Mouse (Mus musculus): ENCODE measurements around the gene Tlx1. TPM values are rescaled to one million over a fixed set of nuclear protein-coding genes. Genes with fewer than 3 reads are reported as not detected.

The Tlx1 gene
- polyA plus RNA-seq, 1 experiment: not detected

GRCm38 (mm10) chr19:45147071-45147470 is 3.4 kb upstream of the Tlx1 start:
- Histone ChIP-seq H3K79me2 (ENCODE audit: control insufficient read depth, insufficient read depth) (no peaks in the 10 kb centered on the region), H3ac (ENCODE audit: control insufficient read depth, insufficient read length, low read depth) (no peak overlapping the region), H3K27me3 (ENCODE audit: control insufficient read depth, insufficient read depth, insufficient read length) (peaks cover 95% of the 10 kb centered on the region), H3K4me3 (ENCODE audit: insufficient read depth, poor library complexity, severe bottlenecking) (no peak overlapping the region), H3K36me3 (ENCODE audit: control insufficient read depth, insufficient read depth) (no peaks in the 10 kb centered on the region), H3K79me3 (ENCODE audit: low read depth) (no peaks in the 10 kb centered on the region)
- no peak for TF ChIP-seq MAX (IDR thresholded peaks at IDR 0.05)
- TF ChIP-seq CTCF (IDR thresholded peaks at IDR 0.05; ENCODE audit: control insufficient read depth, insufficient read depth, insufficient read length): no peak
- no peak for TF ChIP-seq MYOG (IDR thresholded peaks at IDR 0.05; ENCODE audit: control insufficient read depth, extremely low read depth, insufficient read length)
- no peak for TF ChIP-seq CEBPB (IDR thresholded peaks at IDR 0.05; ENCODE audit: low read depth)
- TF ChIP-seq FOSL1 (IDR thresholded peaks at IDR 0.05; ENCODE audit: insufficient read depth, low read length, poor library complexity, severe bottlenecking): no peak
- no peak for TF ChIP-seq USF1 (IDR thresholded peaks at IDR 0.05; ENCODE audit: low read depth)

- TF ChIP-seq USF1 (IDR thresholded peaks at IDR 0.05; ENCODE audit: low read depth) (no peak), MYOG (IDR thresholded peaks at IDR 0.05; ENCODE audit: control insufficient read depth, extremely low read depth, insufficient read length) (no peak), CEBPB (IDR thresholded peaks at IDR 0.05; ENCODE audit: low read depth) (no peak), MYOD1 (IDR thresholded peaks at IDR 0.05; ENCODE audit: control insufficient read depth, insufficient read length, low read depth) (no peak), CTCF (IDR thresholded peaks at IDR 0.05; ENCODE audit: control insufficient read depth, insufficient read depth, insufficient read length) (no peak), FOSL1 (IDR thresholded peaks at IDR 0.05; ENCODE audit: insufficient read depth, low read length, poor library complexity, severe bottlenecking) (no peak), MAX (IDR thresholded peaks at IDR 0.05) (no peak)
- no peak overlapping the region for H3K4me3 ChIP-seq (ENCODE audit: insufficient read depth, poor library complexity, severe bottlenecking)
- no peak overlapping the region for H3ac ChIP-seq (ENCODE audit: control insufficient read depth, insufficient read length, low read depth)
- H3K27me3 ChIP-seq (ENCODE audit: control insufficient read depth, insufficient read depth, insufficient read length): peaks cover 95% of the 10 kb centered on the region
- H3K79me2 ChIP-seq (ENCODE audit: control insufficient read depth, insufficient read depth): no peaks in the 10 kb centered on the region
- H3K79me3 ChIP-seq (ENCODE audit: low read depth): no peaks in the 10 kb centered on the region
- no peaks in the 10 kb centered on the region for H3K36me3 ChIP-seq (ENCODE audit: control insufficient read depth, insufficient read depth)
These were observed 1.1 kb downstream of the Tlx1 start for GRCm38 (mm10) chr19:45151361-45152182.

- Histone ChIP-seq H3K27me3 (ENCODE audit: control insufficient read depth, insufficient read depth, insufficient read length) (peaks cover 95% of the 10 kb centered on the region), H3K79me2 (ENCODE audit: control insufficient read depth, insufficient read depth) (no peaks in the 10 kb centered on the region), H3K36me3 (ENCODE audit: control insufficient read depth, insufficient read depth) (no peaks in the 10 kb centered on the region), H3ac (ENCODE audit: control insufficient read depth, insufficient read length, low read depth) (no peak overlapping the region), H3K79me3 (ENCODE audit: low read depth) (no peaks in the 10 kb centered on the region), H3K4me3 (ENCODE audit: insufficient read depth, poor library complexity, severe bottlenecking) (no peak overlapping the region)
- TF ChIP-seq FOSL1 (IDR thresholded peaks at IDR 0.05; ENCODE audit: insufficient read depth, low read length, poor library complexity, severe bottlenecking) (no peak), MAX (IDR thresholded peaks at IDR 0.05) (no peak), MYOG (IDR thresholded peaks at IDR 0.05; ENCODE audit: control insufficient read depth, extremely low read depth, insufficient read length) (no peak), CTCF (IDR thresholded peaks at IDR 0.05; ENCODE audit: control insufficient read depth, insufficient read depth, insufficient read length) (no peak), CEBPB (IDR thresholded peaks at IDR 0.05; ENCODE audit: low read depth) (no peak), USF1 (IDR thresholded peaks at IDR 0.05; ENCODE audit: low read depth) (no peak), MYOD1 (IDR thresholded peaks at IDR 0.05; ENCODE audit: control insufficient read depth, insufficient read length, low read depth) (no peak)
These were observed 1.7 kb downstream of the Tlx1 start for GRCm38 (mm10) chr19:45152183-45152650.

- H3K79me3 ChIP-seq (ENCODE audit: low read depth): no peaks in the 10 kb centered on the region
- H3K4me3 ChIP-seq (ENCODE audit: insufficient read depth, poor library complexity, severe bottlenecking): no peak overlapping the region
- H3K27me3 ChIP-seq (ENCODE audit: control insufficient read depth, insufficient read depth, insufficient read length): peaks cover 88% of the 10 kb centered on the region
- TF ChIP-seq MAX (IDR thresholded peaks at IDR 0.05): no peak
- TF ChIP-seq CEBPB (IDR thresholded peaks at IDR 0.05; ENCODE audit: low read depth): no peak
- TF ChIP-seq MYOD1 (IDR thresholded peaks at IDR 0.05; ENCODE audit: control insufficient read depth, insufficient read length, low read depth): no peak
- TF ChIP-seq USF1 (IDR thresholded peaks at IDR 0.05; ENCODE audit: low read depth): no peak
- TF ChIP-seq CTCF (IDR thresholded peaks at IDR 0.05; ENCODE audit: control insufficient read depth, insufficient read depth, insufficient read length): no peak
- TF ChIP-seq MYOG (IDR thresholded peaks at IDR 0.05; ENCODE audit: control insufficient read depth, extremely low read depth, insufficient read length): no peak
- no peak for TF ChIP-seq FOSL1 (IDR thresholded peaks at IDR 0.05; ENCODE audit: insufficient read depth, low read length, poor library complexity, severe bottlenecking)
- no peaks in the 10 kb centered on the region for H3K79me2 ChIP-seq (ENCODE audit: control insufficient read depth, insufficient read depth)
- no peaks in the 10 kb centered on the region for H3K36me3 ChIP-seq (ENCODE audit: control insufficient read depth, insufficient read depth)
- no peak overlapping the region for H3ac ChIP-seq (ENCODE audit: control insufficient read depth, insufficient read length, low read depth)
These were observed 3.0 kb downstream of the Tlx1 start for GRCm38 (mm10) chr19:45153311-45154058.

- Histone ChIP-seq H3K4me3 (ENCODE audit: insufficient read depth, poor library complexity, severe bottlenecking) (no peak overlapping the region), H3K27me3 (ENCODE audit: control insufficient read depth, insufficient read depth, insufficient read length) (peaks cover 89% of the 10 kb centered on the region)
These were observed 3.5 kb downstream of the Tlx1 start for GRCm38 (mm10) chr19:45154059-45154386.

More at GRCm38 (mm10) chr19:45154059-45154386, 3.5 kb downstream of the Tlx1 start:
- TF ChIP-seq CTCF (IDR thresholded peaks at IDR 0.05; ENCODE audit: control insufficient read depth, insufficient read depth, insufficient read length) (no peak), MAX (IDR thresholded peaks at IDR 0.05) (no peak), MYOD1 (IDR thresholded peaks at IDR 0.05; ENCODE audit: control insufficient read depth, insufficient read length, low read depth) (no peak), FOSL1 (IDR thresholded peaks at IDR 0.05; ENCODE audit: insufficient read depth, low read length, poor library complexity, severe bottlenecking) (no peak), USF1 (IDR thresholded peaks at IDR 0.05; ENCODE audit: low read depth) (no peak), CEBPB (IDR thresholded peaks at IDR 0.05; ENCODE audit: low read depth) (no peak), MYOG (IDR thresholded peaks at IDR 0.05; ENCODE audit: control insufficient read depth, extremely low read depth, insufficient read length) (no peak)
- no peaks in the 10 kb centered on the region for H3K79me3 ChIP-seq (ENCODE audit: low read depth)
- H3K36me3 ChIP-seq (ENCODE audit: control insufficient read depth, insufficient read depth): no peaks in the 10 kb centered on the region
- H3K79me2 ChIP-seq (ENCODE audit: control insufficient read depth, insufficient read depth): no peaks in the 10 kb centered on the region
- no peak overlapping the region for H3ac ChIP-seq (ENCODE audit: control insufficient read depth, insufficient read length, low read depth)

All from C2C12 (cell line).